Mouse (Mus musculus) kidney, embryonic 15.5 days (tissue): Measurements from ENCODE around the gene Cnpy1. TPM values are rescaled to one million over a fixed set of nuclear protein-coding genes. Genes with fewer than 3 reads are reported as not detected.

Source experiments
- ATAC-seq: fragments of 200-750 bp; cut with Nextera tagmentation; replicated peaks from 2 replicates; pipeline ENCODE4 v1.8.0; 2017; ENCODE audit warnings: moderate TSS enrichment; ENCODE audit not compliant: low FRiP score
- H3K27ac ChIP-seq: fragments of 300-500 bp; sonication (generic); 2 replicates; pipeline ENCODE4 v1.5.1; 2015; ENCODE audit warnings: mild to moderate bottlenecking, inconsistent platforms
- H3K27me3 ChIP-seq: fragments of 300-500 bp; sonication (generic); 2 replicates; pipeline ENCODE4 v1.6.1; 2015; ENCODE audit warnings: inconsistent platforms
- H3K36me3 ChIP-seq: fragments of 300-500 bp; sonication (generic); 2 replicates; pipeline ENCODE4 v1.6.1; 2015; ENCODE audit warnings: inconsistent platforms
- H3K4me1 ChIP-seq: fragments of 300-500 bp; sonication (generic); 2 replicates; pipeline ENCODE4 v1.6.1; 2015; ENCODE audit warnings: inconsistent platforms
- H3K4me2 ChIP-seq: fragments of 300-500 bp; sonication (generic); 2 replicates; pipeline ENCODE4 v1.6.1; 2015; ENCODE audit warnings: moderate library complexity, mild to moderate bottlenecking, inconsistent platforms
- H3K4me3 ChIP-seq: fragments of 300-500 bp; sonication (generic); replicated peaks from 2 replicates; pipeline ENCODE4 v1.5.1; 2015; ENCODE audit warnings: mild to moderate bottlenecking, inconsistent platforms
- H3K9ac ChIP-seq: fragments of 300-500 bp; sonication (generic); 2 replicates; pipeline ENCODE4 v1.6.1; 2015; ENCODE audit warnings: mild to moderate bottlenecking, inconsistent platforms
- H3K9me3 ChIP-seq: fragments of 300-500 bp; sonication (generic); replicated peaks from 2 replicates; pipeline ENCODE4 v1.6.1; 2016; ENCODE audit warnings: inconsistent platforms
- WGBS: fragments of 180-500 bp; shearing (Covaris S2); methylation state at CpG from one replicate; pipeline ENCODE4 v1.1.7; 2015; ENCODE audit warnings: mixed read lengths; 5-methylcytosine and 5-hydroxymethylcytosine counted together
- polyA plus RNA-seq: library from polyadenylated mRNA; unstranded; fragments of >200 nt; fragmentation: Nextera tagmentation; extraction: Ambion mirVana; gene quantifications from 2 replicates; pipeline ENCODE4 v1.2.1, GENCODE M21; 2015

Gene Cnpy1
- polyA plus RNA-seq, 1 experiment from 2014 or later: 0.16 TPM

- H3K9ac ChIP-seq: no peak overlapping the region
- no peak for ATAC-seq
- 75% methylated on average over 4 of the region's 4 CpGs for WGBS
These were observed 38.6 kb downstream of the Cnpy1 start for GRCm38 (mm10) chr5:28207043-28207442.

GRCm38 (mm10) chr5:28206448-28206847 lies 39.2 kb downstream of the Cnpy1 start:
- 70% methylated on average over 4 of the region's 4 CpGs for WGBS

More at GRCm38 (mm10) chr5:28207043-28207442, 38.6 kb downstream of the Cnpy1 start:
- H3K4me2 ChIP-seq: no peak overlapping the region
- H3K4me1 ChIP-seq: peaks cover 9% of the 10 kb centered on the region
- peaks cover 97% of the 10 kb centered on the region for H3K27me3 ChIP-seq
- no peak overlapping the region for H3K27ac ChIP-seq
- H3K4me3 ChIP-seq: no peak overlapping the region
- no peaks in the 10 kb centered on the region for H3K9me3 ChIP-seq
- H3K36me3 ChIP-seq: no peaks in the 10 kb centered on the region

GRCm38 (mm10) chr5:28204678-28205077 lies 40.9 kb downstream of the Cnpy1 start:
- H3K4me2 ChIP-seq: no peak overlapping the region
- no peaks in the 10 kb centered on the region for H3K36me3 ChIP-seq
- ATAC-seq: no peak
- no peak overlapping the region for H3K4me3 ChIP-seq
- H3K9ac ChIP-seq: no peak overlapping the region
- H3K4me1 ChIP-seq: peaks cover 3% of the 10 kb centered on the region
- H3K9me3 ChIP-seq: no peaks in the 10 kb centered on the region
- 87% methylated on average over 2 of the region's 2 CpGs for WGBS
- peaks cover 93% of the 10 kb centered on the region for H3K27me3 ChIP-seq
- no peak overlapping the region for H3K27ac ChIP-seq

More at GRCm38 (mm10) chr5:28206448-28206847, 39.2 kb downstream of the Cnpy1 start:
- no peaks in the 10 kb centered on the region for H3K9me3 ChIP-seq
- no peak for ATAC-seq
- no peaks in the 10 kb centered on the region for H3K36me3 ChIP-seq
- no peak overlapping the region for H3K4me2 ChIP-seq
- H3K9ac ChIP-seq: no peak overlapping the region
- H3K4me1 ChIP-seq: peaks cover 9% of the 10 kb centered on the region
- no peak overlapping the region for H3K4me3 ChIP-seq
- peaks cover 97% of the 10 kb centered on the region for H3K27me3 ChIP-seq
- H3K27ac ChIP-seq: no peak overlapping the region

GRCm38 (mm10) chr5:28203086-28203485 lies 42.5 kb downstream of the Cnpy1 start:
- Histone ChIP-seq H3K36me3 (no peaks in the 10 kb centered on the region), H3K4me2 (no peak overlapping the region), H3K4me3 (no peak overlapping the region), H3K27me3 (peaks cover 87% of the 10 kb centered on the region), H3K4me1 (no peaks in the 10 kb centered on the region), H3K9me3 (no peaks in the 10 kb centered on the region), H3K9ac (no peak overlapping the region), H3K27ac (no peak overlapping the region)
- no peak for ATAC-seq
- WGBS: 77% methylated on average over 6 of the region's 6 CpGs

- no peak for ATAC-seq
- H3K4me3 ChIP-seq: no peak overlapping the region
- H3K27ac ChIP-seq: no peak overlapping the region
- no peaks in the 10 kb centered on the region for H3K4me1 ChIP-seq
- H3K27me3 ChIP-seq: peaks cover 71% of the 10 kb centered on the region
- H3K36me3 ChIP-seq: no peaks in the 10 kb centered on the region
- no peaks in the 10 kb centered on the region for H3K9me3 ChIP-seq
- H3K4me2 ChIP-seq: no peak overlapping the region
- no peak overlapping the region for H3K9ac ChIP-seq
- WGBS: 37% methylated on average over 7 of the region's 7 CpGs
These were observed 46.3 kb downstream of the Cnpy1 start for GRCm38 (mm10) chr5:28199089-28199873.

GRCm38 (mm10) chr5:28195473-28195872 lies 50.1 kb downstream of the Cnpy1 start:
- H3K27ac ChIP-seq: no peak overlapping the region
- no peaks in the 10 kb centered on the region for H3K4me1 ChIP-seq
- no peaks in the 10 kb centered on the region for H3K9me3 ChIP-seq
- H3K27me3 ChIP-seq: peaks cover 49% of the 10 kb centered on the region
- no peak overlapping the region for H3K9ac ChIP-seq
- H3K4me3 ChIP-seq: no peak overlapping the region
- 13% methylated on average over 2 of the region's 2 CpGs for WGBS
- H3K4me2 ChIP-seq: no peak overlapping the region
- no peaks in the 10 kb centered on the region for H3K36me3 ChIP-seq
- ATAC-seq: no peak

GRCm38 (mm10) chr5:28192099-28192454 lies 53.5 kb downstream of the Cnpy1 start:
- Histone ChIP-seq H3K27me3 (peaks cover 31% of the 10 kb centered on the region), H3K9ac (no peak overlapping the region), H3K9me3 (no peaks in the 10 kb centered on the region), H3K36me3 (no peaks in the 10 kb centered on the region), H3K4me3 (no peak overlapping the region), H3K4me2 (no peak overlapping the region), H3K27ac (no peak overlapping the region), H3K4me1 (no peaks in the 10 kb centered on the region)
- no peak for ATAC-seq
- 66% methylated on average over 4 of the region's 4 CpGs for WGBS

GRCm38 (mm10) chr5:28191201-28192098 lies 54.2 kb downstream of the Cnpy1 start:
- Histone ChIP-seq H3K4me3 (no peak overlapping the region), H3K9ac (no peak overlapping the region), H3K36me3 (no peaks in the 10 kb centered on the region), H3K4me2 (no peak overlapping the region), H3K4me1 (no peaks in the 10 kb centered on the region), H3K27ac (no peak overlapping the region), H3K9me3 (no peaks in the 10 kb centered on the region), H3K27me3 (peaks cover 30% of the 10 kb centered on the region)
- 38% methylated on average over 3 of the region's 3 CpGs for whole genome bisulfite sequencing
- ATAC-seq: no peak

- Histone ChIP-seq H3K27me3 (peaks cover 79% of the 10 kb centered on the region), H3K9me3 (no peaks in the 10 kb centered on the region), H3K4me3 (no peak overlapping the region), H3K4me2 (no peak overlapping the region), H3K27ac (no peak overlapping the region), H3K36me3 (no peaks in the 10 kb centered on the region), H3K9ac (no peak overlapping the region), H3K4me1 (peaks cover 3% of the 10 kb centered on the region; the same call in 1 of the 2 replicates)
- no peak for ATAC-seq
- WGBS: 23% methylated on average over 7 of the region's 7 CpGs
These were observed 66.3 kb downstream of the Cnpy1 start for GRCm38 (mm10) chr5:28179237-28179790.

GRCm38 (mm10) chr5:28178322-28178721 lies 67.3 kb downstream of the Cnpy1 start:
- WGBS: 23% methylated on average over 5 of the region's 5 CpGs
- Histone ChIP-seq H3K27ac (no peak overlapping the region), H3K27me3 (peaks cover 89% of the 10 kb centered on the region), H3K36me3 (no peaks in the 10 kb centered on the region), H3K4me3 (no peak overlapping the region), H3K9me3 (no peaks in the 10 kb centered on the region), H3K4me1 (peaks cover 3% of the 10 kb centered on the region; the same call in 1 of the 2 replicates), H3K4me2 (no peak overlapping the region), H3K9ac (no peak overlapping the region)
- ATAC-seq: no peak

GRCm38 (mm10) chr5:28176585-28176984 lies 69.0 kb downstream of the Cnpy1 start:
- H3K27me3 ChIP-seq: peaks cover 100% of the 10 kb centered on the region
- WGBS: 7% methylated on average over 2 of the region's 2 CpGs
- peaks cover 3% of the 10 kb centered on the region; the same call in 1 of the 2 replicates for H3K4me1 ChIP-seq
- no peak overlapping the region for H3K4me2 ChIP-seq
- H3K9me3 ChIP-seq: no peaks in the 10 kb centered on the region
- no peak overlapping the region for H3K4me3 ChIP-seq
- no peak overlapping the region for H3K27ac ChIP-seq
- no peaks in the 10 kb centered on the region for H3K36me3 ChIP-seq
- ATAC-seq: no peak
- no peak overlapping the region for H3K9ac ChIP-seq

- no peak overlapping the region for H3K27ac ChIP-seq
- H3K27me3 ChIP-seq: peaks cover 99% of the 10 kb centered on the region
- whole genome bisulfite sequencing: 4% methylated on average over 4 of the region's 4 CpGs
- no peaks in the 10 kb centered on the region for H3K36me3 ChIP-seq
- H3K9me3 ChIP-seq: no peaks in the 10 kb centered on the region
- no peak overlapping the region for H3K9ac ChIP-seq
- H3K4me3 ChIP-seq: no peak overlapping the region
- no peak overlapping the region for H3K4me2 ChIP-seq
- peaks cover 3% of the 10 kb centered on the region; the same call in 1 of the 2 replicates for H3K4me1 ChIP-seq
- no peak for ATAC-seq
These were observed 69.6 kb downstream of the Cnpy1 start for GRCm38 (mm10) chr5:28176023-28176422.
